Mouse (Mus musculus) Patski (cell line): ENCODE data around the gene Wdfy4. TPM values are rescaled to one million over a fixed set of nuclear protein-coding genes. Genes with fewer than 3 reads are reported as not detected.

Experiments
- ATAC-seq: fragments of 100-300 bp; one replicate; pipeline ENCODE4 v1.8.0; 2021
- CTCF ChIA-PET: fragments of 350-600 bp; sonication (Branson Sonifier 250); formaldehyde crosslinking; loops from one replicate; lab custom pipeline; 2022; ENCODE audit warnings: inconsistent platforms; lab: Charles Lee
- POLR2A ChIA-PET: fragments of 350-600 bp; sonication (Branson Sonifier 250); formaldehyde crosslinking; loops from one replicate; lab custom pipeline; 2022; ENCODE audit warnings: antibody characterized with exemption, inconsistent platforms; lab: Charles Lee
- DNase-seq: peaks from one replicate; pipeline ENCODE4 v3.0.0-alpha.2; 2011; ENCODE audit warnings: low read depth, low spot score
- H3K27me3 ChIP-seq: fragments of 371-371 bp; one replicate; pipeline ENCODE4 v1.5.1; 2021
- CTCF ChIP-seq: fragments of 100-300 bp; IDR thresholded peaks from one replicate; pipeline ENCODE4 v1.5.1; 2021
- in situ Hi-C: fragments of 300-500 bp; cut with MboI; formaldehyde crosslinking; loops from 3 replicates; pipeline ENCODE4 v1.11.1; 2018; ENCODE audit warnings: low pct_unique_long_range_greater_than_20kb, mixed read lengths
- polyA plus RNA-seq: library from polyadenylated mRNA; unstranded; gene quantifications from one replicate; pipeline ENCODE4 v1.2.3, GENCODE M21; 2021

Wdfy4 gene
- polyA plus RNA-seq, 1 experiment from 2014 or later = not detected

DNA sequence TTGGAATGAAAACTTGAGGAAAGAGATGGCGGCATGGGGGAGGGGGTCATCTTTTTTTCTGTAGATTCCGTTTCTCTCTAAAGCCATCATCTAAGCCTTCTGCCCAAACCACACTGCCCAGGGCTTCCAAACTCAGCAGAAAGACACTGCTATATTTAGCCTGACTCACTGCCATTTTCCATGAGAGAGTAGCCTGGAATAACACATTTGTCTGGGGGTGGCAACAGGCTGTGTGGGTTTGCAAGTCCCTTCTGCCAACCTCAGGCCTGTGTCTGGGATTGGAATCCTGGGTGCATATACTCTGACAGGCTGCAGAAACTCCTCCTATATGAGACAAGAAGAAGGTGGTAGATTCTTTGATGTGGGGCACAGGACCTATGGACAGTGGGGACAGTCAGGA, 237.8 kb downstream of the Wdfy4 start:
- in situ Hi-C loops = no loop called here
- no peak for TF ChIP-seq CTCF
- DNase-seq (no peak), ATAC-seq (no peak)
- POLR2A ChIA-PET = no interaction called here
- CTCF ChIA-PET = no interaction called here
- H3K27me3 ChIP-seq = peaks cover 23% of the 10 kb centered on the region

DNA sequence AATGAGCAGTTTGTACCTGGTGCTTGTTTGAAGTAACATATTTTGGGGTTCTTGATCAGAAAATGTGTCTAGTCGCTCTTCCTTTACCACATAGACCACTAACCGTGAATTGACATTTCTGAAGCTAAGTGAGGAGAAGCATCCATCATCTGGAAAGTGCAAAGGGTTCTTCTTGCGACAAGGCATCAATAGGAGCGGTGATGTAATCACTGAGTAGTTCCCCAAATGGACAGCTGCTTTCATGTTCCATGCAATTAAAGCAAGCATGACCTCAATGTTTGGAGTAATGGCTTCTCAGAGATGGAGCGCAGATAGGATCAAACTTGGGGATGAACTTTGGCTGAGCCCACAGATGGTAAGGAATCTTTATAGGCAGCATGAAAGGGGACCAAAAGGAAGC, 246.1 kb downstream of the Wdfy4 start:
- H3K27me3 ChIP-seq = peaks cover 22% of the 10 kb centered on the region
- CTCF ChIA-PET = no interaction called here
- in situ Hi-C loops = no loop called here
- ATAC-seq (no peak), DNase-seq (no peak)
- POLR2A ChIA-PET = no interaction called here
- TF ChIP-seq CTCF = no peak

GRCm38 (mm10) chr14:32934064-32934463, 251.2 kb downstream of the Wdfy4 start:
- DNase-seq (no peak), ATAC-seq (no peak)
- ChIA-PET POLR2A (no interaction called here), CTCF (no interaction called here)
- H3K27me3 ChIP-seq = peaks cover 28% of the 10 kb centered on the region
- in situ Hi-C loops = no loop called here
- no peak for TF ChIP-seq CTCF

DNA sequence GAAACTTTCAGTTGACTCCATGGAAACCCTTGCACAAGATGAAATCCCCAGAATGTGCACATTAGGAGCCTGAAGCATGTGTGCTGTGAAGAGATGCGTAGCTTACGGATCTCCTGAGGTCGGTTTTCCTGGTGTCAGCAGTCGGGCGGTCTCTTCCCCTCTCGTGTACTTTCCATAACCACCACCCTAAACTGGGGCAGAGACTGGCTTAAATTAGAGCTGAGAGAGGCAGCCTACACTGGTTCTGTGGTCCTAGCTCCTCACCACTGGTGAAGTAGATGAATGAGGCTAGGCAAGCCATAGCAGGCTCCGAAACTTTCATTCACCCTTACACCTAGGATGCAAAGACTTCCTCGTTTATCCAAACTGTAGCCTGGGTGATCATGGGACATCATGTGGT, 253.1 kb downstream of the Wdfy4 start:
- in situ Hi-C loops = no loop called here
- CTCF ChIA-PET = no interaction called here
- H3K27me3 ChIP-seq = peaks cover 30% of the 10 kb centered on the region
- DNase-seq = no peak
- POLR2A ChIA-PET = no interaction called here
- TF ChIP-seq CTCF = no peak
- no peak for ATAC-seq

DNA sequence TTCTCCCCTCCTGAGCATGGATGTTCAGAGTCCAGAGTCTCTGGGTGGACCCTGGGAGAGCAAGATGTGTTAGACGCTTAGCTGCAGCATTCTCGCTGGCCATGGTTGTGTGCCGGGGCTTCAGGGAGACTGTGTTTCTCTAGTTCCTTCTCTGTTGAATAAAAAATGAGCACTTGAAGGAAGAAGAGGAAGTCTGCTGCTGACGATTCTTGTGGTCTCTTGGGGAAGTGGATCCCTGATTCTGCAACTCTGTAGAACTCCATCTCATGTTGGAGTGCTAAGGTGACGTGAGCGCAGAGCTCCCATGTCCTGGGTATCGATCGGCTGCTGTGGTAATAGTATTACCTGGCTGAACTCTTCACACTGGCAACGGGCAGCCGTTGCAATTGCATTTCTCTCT, 253.6 kb downstream of the Wdfy4 start:
- in situ Hi-C loops = no loop called here
- CTCF ChIA-PET = no interaction called here

DNA sequence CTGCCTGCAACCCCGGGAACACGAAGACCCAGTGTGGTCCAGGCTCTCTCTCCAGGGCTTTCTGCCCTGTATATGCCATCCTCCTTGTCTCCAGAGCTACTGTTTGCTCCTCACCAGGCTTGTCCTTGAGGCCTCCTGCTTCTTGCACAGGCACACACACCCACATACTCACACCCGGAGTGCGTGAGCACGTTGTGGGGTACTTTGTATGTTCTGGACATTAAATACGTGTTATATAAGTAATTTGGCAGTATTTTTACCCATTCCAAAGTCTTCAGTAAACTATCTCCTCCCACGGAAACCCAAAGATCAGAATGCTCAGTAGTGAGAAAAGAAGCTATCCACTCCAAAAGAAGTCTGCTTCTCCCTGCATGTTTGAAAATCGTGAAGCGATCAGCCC, 261.4 kb downstream of the Wdfy4 start:
- in situ Hi-C loops = no loop called here
- ChIA-PET CTCF (interaction anchor here (1.3 kb wide), 1 partner anchor 14 kb away, joined by 3 read pairs; no protein-coding TSS in a partner anchor), POLR2A (no interaction called here)
- H3K27me3 ChIP-seq = peaks cover 48% of the 10 kb centered on the region
- no peak for TF ChIP-seq CTCF
- DNase-seq (no peak), ATAC-seq (no peak)

More for the DNA sequence above, 253.6 kb downstream of the Wdfy4 start:
- ATAC-seq (no peak), DNase-seq (no peak)
- POLR2A ChIA-PET = no interaction called here
- H3K27me3 ChIP-seq = peaks cover 24% of the 10 kb centered on the region
- TF ChIP-seq CTCF = no peak

DNA sequence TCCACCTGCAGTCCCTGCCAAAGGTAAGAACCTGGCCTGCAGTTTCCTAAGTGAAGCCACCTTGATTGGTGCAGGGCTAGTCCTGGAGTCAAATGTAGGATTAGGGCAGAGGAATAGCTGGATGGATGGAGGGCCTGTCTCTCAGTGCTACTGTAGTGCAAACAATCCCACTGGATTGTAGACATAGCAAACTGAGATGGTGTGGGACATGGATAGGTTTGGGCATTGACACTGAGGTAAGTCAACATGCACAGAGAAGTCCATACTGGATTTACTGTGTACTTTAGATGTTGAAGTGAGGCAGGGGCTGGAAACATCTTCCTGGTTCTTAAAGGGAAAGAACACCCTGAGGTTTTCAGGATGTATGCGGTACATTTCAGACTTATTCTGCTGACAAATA, 267.4 kb downstream of the Wdfy4 start:
- POLR2A ChIA-PET = no interaction called here
- no peak for DNase-seq
- CTCF ChIA-PET = interaction anchor here (1.2 kb wide), 1 partner anchor 68 kb away, joined by 3 read pairs; no protein-coding TSS in a partner anchor
- no peak for ATAC-seq
- in situ Hi-C loops = no loop called here
- H3K27me3 ChIP-seq = peaks cover 29% of the 10 kb centered on the region
- no peak for TF ChIP-seq CTCF

- TF ChIP-seq CTCF = no peak
- ATAC-seq = no peak
These were observed 269.9 kb downstream of the Wdfy4 start for GRCm38 (mm10) chr14:32915360-32915759.

DNA sequence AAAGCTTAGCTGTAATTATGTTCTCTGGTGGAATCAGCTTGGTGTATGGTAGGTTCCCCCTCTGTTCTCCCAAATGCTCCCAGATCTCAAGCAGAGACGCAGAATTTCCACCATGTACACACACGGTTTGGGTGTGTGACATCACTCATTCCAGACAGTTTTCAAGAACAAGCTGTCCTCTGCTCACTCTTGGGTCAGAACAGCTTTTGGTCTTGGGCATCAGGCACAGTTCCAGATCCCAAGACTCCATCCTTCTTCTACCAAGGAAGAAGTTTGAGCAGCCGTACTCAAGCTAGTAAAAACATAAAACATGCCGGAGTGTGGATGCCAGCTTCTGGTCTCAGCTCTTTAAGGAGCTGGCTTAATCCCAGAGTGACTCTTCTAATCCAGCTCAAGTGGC, 274.1 kb downstream of the Wdfy4 start:
- in situ Hi-C loops = no loop called here

More at GRCm38 (mm10) chr14:32915360-32915759, 269.9 kb downstream of the Wdfy4 start:
- POLR2A ChIA-PET = no interaction called here
- no peak for DNase-seq
- in situ Hi-C loops = no loop called here
- CTCF ChIA-PET = no interaction called here
- peaks cover 19% of the 10 kb centered on the region for H3K27me3 ChIP-seq

More for the DNA sequence above, 274.1 kb downstream of the Wdfy4 start:
- ATAC-seq (no peak), DNase-seq (no peak)
- TF ChIP-seq CTCF = no peak
- H3K27me3 ChIP-seq = peaks cover 5% of the 10 kb centered on the region
- CTCF ChIA-PET = no interaction called here
- POLR2A ChIA-PET = no interaction called here

Other genes starting within 250 kb of the Wdfy4 start
- not detected for gene Lrrc18, start 194.1 kb downstream of the Wdfy4 start, polyA plus RNA-seq
- 11.1 TPM for gene Arhgap22, start 28.5 kb upstream of the Wdfy4 start, polyA plus RNA-seq